Mouse (Mus musculus) intestine, embryonic 15.5 days (tissue): ENCODE measurements around the gene Zbtb41. TPM values are rescaled to one million over a fixed set of nuclear protein-coding genes. Genes with fewer than 3 reads are reported as not detected.
A peak's percentile ranks its signal among the peaks of the same experiment; 100 is the strongest.
"Not testable (repeated sequence)": the region's sequence is repeated elsewhere in the genome, so short reads cannot be mapped to it uniquely, and the experiment has no call there.

ENCODE experiments used
- ATAC-seq: fragments of 200-750 bp; cut with Nextera tagmentation; 2 replicates; pipeline ENCODE4 v1.8.0; 2017; ENCODE audit warnings: moderate TSS enrichment, moderate library complexity
- H3K27ac ChIP-seq: fragments of 300-500 bp; sonication (generic); 2 replicates; pipeline ENCODE4 v1.5.1; 2015; ENCODE audit warnings: mild to moderate bottlenecking, inconsistent platforms
- H3K27me3 ChIP-seq: fragments of 300-500 bp; sonication (generic); replicated peaks from 2 replicates; pipeline ENCODE4 v1.6.1; 2015; ENCODE audit warnings: inconsistent platforms
- H3K36me3 ChIP-seq: fragments of 300-500 bp; sonication (generic); 2 replicates; pipeline ENCODE4 v1.6.1; 2015; ENCODE audit warnings: inconsistent platforms
- H3K4me1 ChIP-seq: fragments of 300-500 bp; sonication (generic); replicated peaks from 2 replicates; pipeline ENCODE4 v1.6.1; 2015; ENCODE audit warnings: inconsistent platforms
- H3K4me2 ChIP-seq: fragments of 300-500 bp; sonication (generic); replicated peaks from 2 replicates; pipeline ENCODE4 v1.6.1; 2015; ENCODE audit warnings: mild to moderate bottlenecking, inconsistent platforms
- H3K4me3 ChIP-seq: fragments of 300-500 bp; sonication (generic); replicated peaks from 2 replicates; pipeline ENCODE4 v1.5.1; 2015; ENCODE audit warnings: inconsistent platforms
- H3K9ac ChIP-seq: fragments of 300-500 bp; sonication (generic); 2 replicates; pipeline ENCODE4 v1.6.1; 2015; ENCODE audit warnings: inconsistent platforms
- H3K9me3 ChIP-seq: fragments of 300-500 bp; sonication (generic); 2 replicates; pipeline ENCODE4 v1.6.1; 2016; ENCODE audit warnings: inconsistent platforms
- WGBS: fragments of 180-500 bp; shearing (Covaris S2); methylation state at CpG from one replicate; pipeline ENCODE4 v1.1.7; 2015; 5-methylcytosine and 5-hydroxymethylcytosine counted together
- polyA plus RNA-seq: library from polyadenylated mRNA; unstranded; fragments of >200 nt; fragmentation: Nextera tagmentation; extraction: Ambion mirVana; gene quantifications from 2 replicates; pipeline ENCODE4 v1.2.1, GENCODE M21; 2015

The Zbtb41 gene
- polyA plus RNA-seq: 6.5 and 8.6 TPM in 2 replicates

GRCm38 (mm10) chr1:139421875-139422791 is at the start of gene Zbtb41:
TSS of gene Zbtb41 (plus strand) at chr1:139422288.
- Histone ChIP-seq H3K4me3 (peak within 1 kb of the TSS; percentile 91), H3K4me2 (peak within 1 kb of the TSS; percentile 66), H3K9ac (peak within 1 kb of the TSS; percentile 92), H3K9me3 (no peaks in the 10 kb centered on the region), H3K27me3 (no peaks in the 10 kb centered on the region), H3K4me1 (peaks cover 15% of the 10 kb centered on the region), H3K27ac (peak within 1 kb of the TSS; percentile 89), H3K36me3 (no peaks in the 10 kb centered on the region; the same call in 1 of the 2 replicates)
- WGBS: under 1% methylated on average over 72 of the region's 88 CpGs
- peak; percentile 98 for ATAC-seq

GRCm38 (mm10) chr1:139375900-139376299 is 46.2 kb upstream of the Zbtb41 start:
- Histone ChIP-seq H3K9me3 (no peaks in the 10 kb centered on the region), H3K27ac (no peak overlapping the region), H3K4me2 (no peak overlapping the region), H3K4me1 (no peaks in the 10 kb centered on the region), H3K9ac (no peak overlapping the region), H3K27me3 (no peaks in the 10 kb centered on the region), H3K36me3 (no peaks in the 10 kb centered on the region), H3K4me3 (no peak overlapping the region)
- WGBS: 32% methylated on average over 6 of the region's 6 CpGs
- no peak for ATAC-seq

- WGBS: 8% methylated on average over 5 of the region's 5 CpGs
- no peaks in the 10 kb centered on the region for H3K27me3 ChIP-seq
- H3K9ac ChIP-seq: no peak within 1 kb of the TSS
- H3K4me2 ChIP-seq: 0 out of 2 replicates have a peak within 1 kb of the TSS, but pooled peaks have one; percentile 26
- H3K4me3 ChIP-seq: no peak within 1 kb of the TSS
- no peaks in the 10 kb centered on the region for H3K36me3 ChIP-seq
- ATAC-seq: peak; percentile 75
- H3K4me1 ChIP-seq: no peaks in the 10 kb centered on the region
- H3K9me3 ChIP-seq: no peaks in the 10 kb centered on the region
- H3K27ac ChIP-seq: no peak within 1 kb of the TSS
Measured at GRCm38 (mm10) chr1:139376638-139377286, 45.3 kb upstream of the Zbtb41 start, which contains the start of gene Crb1. TSS of gene Crb1 (minus strand) at chr1:139377100.

GRCm38 (mm10) chr1:139378861-139379620 is 43.0 kb upstream of the Zbtb41 start:
- no peaks in the 10 kb centered on the region for H3K27me3 ChIP-seq
- H3K4me3 ChIP-seq: no peak overlapping the region
- 27% methylated on average over 11 of the region's 11 CpGs for WGBS
- H3K9me3 ChIP-seq: no peaks in the 10 kb centered on the region
- H3K4me1 ChIP-seq: no peaks in the 10 kb centered on the region
- H3K4me2 ChIP-seq: no peak overlapping the region
- no peak for ATAC-seq
- no peak overlapping the region for H3K9ac ChIP-seq
- H3K36me3 ChIP-seq: no peaks in the 10 kb centered on the region
- no peak overlapping the region for H3K27ac ChIP-seq

GRCm38 (mm10) chr1:139379621-139379984 is 42.5 kb upstream of the Zbtb41 start:
- Histone ChIP-seq H3K9ac (no peak overlapping the region), H3K4me2 (no peak overlapping the region), H3K4me1 (no peaks in the 10 kb centered on the region), H3K27ac (no peak overlapping the region), H3K27me3 (no peaks in the 10 kb centered on the region), H3K36me3 (no peaks in the 10 kb centered on the region), H3K4me3 (no peak overlapping the region), H3K9me3 (no peaks in the 10 kb centered on the region)
- WGBS: 36% methylated on average over 4 of the region's 4 CpGs
- ATAC-seq: no peak

- Histone ChIP-seq H3K4me1 (no peaks in the 10 kb centered on the region), H3K36me3 (no peaks in the 10 kb centered on the region), H3K4me2 (no peak overlapping the region), H3K9ac (no peak overlapping the region), H3K27ac (no peak overlapping the region), H3K27me3 (no peaks in the 10 kb centered on the region), H3K4me3 (no peak overlapping the region), H3K9me3 (no peaks in the 10 kb centered on the region)
- ATAC-seq: no peak
- 41% methylated on average over 2 of the region's 2 CpGs for whole genome bisulfite sequencing
Measured at GRCm38 (mm10) chr1:139391747-139392146, 30.3 kb upstream of the Zbtb41 start.

GRCm38 (mm10) chr1:139396589-139396988 is 25.5 kb upstream of the Zbtb41 start:
- 18% methylated on average over 1 of the region's 1 CpGs for WGBS
- Histone ChIP-seq H3K4me1 (no peaks in the 10 kb centered on the region), H3K4me3 (no peak overlapping the region), H3K27me3 (no peaks in the 10 kb centered on the region), H3K27ac (no peak overlapping the region), H3K9me3 (no peaks in the 10 kb centered on the region), H3K9ac (no peak overlapping the region), H3K36me3 (no peaks in the 10 kb centered on the region), H3K4me2 (no peak overlapping the region)
- no peak for ATAC-seq

- no peak overlapping the region for H3K4me3 ChIP-seq
- ATAC-seq: no peak
- H3K9ac ChIP-seq: no peak overlapping the region
- no peaks in the 10 kb centered on the region for H3K36me3 ChIP-seq
- H3K27me3 ChIP-seq: no peaks in the 10 kb centered on the region
- no peak overlapping the region for H3K4me2 ChIP-seq
- no peaks in the 10 kb centered on the region for H3K4me1 ChIP-seq
- no peak overlapping the region for H3K27ac ChIP-seq
- H3K9me3 ChIP-seq: 0 out of 2 replicates have a peak, but pooled peaks cover 2% of the 10 kb centered on the region
Measured at GRCm38 (mm10) chr1:139405766-139406165, 16.3 kb upstream of the Zbtb41 start.

- Histone ChIP-seq H3K27ac (no peak overlapping the region), H3K27me3 (no peaks in the 10 kb centered on the region), H3K9ac (no peak overlapping the region), H3K9me3 (0 out of 2 replicates have a peak, but pooled peaks cover 2% of the 10 kb centered on the region), H3K4me2 (no peak overlapping the region), H3K36me3 (no peaks in the 10 kb centered on the region), H3K4me3 (no peak overlapping the region), H3K4me1 (no peaks in the 10 kb centered on the region)
- WGBS: 56% methylated on average over 5 of the region's 5 CpGs
- no peak for ATAC-seq
Measured at GRCm38 (mm10) chr1:139407701-139408100, 14.4 kb upstream of the Zbtb41 start.

- H3K9me3 ChIP-seq, H3K4me1 ChIP-seq, H3K9ac ChIP-seq, H3K27me3 ChIP-seq, H3K4me3 ChIP-seq, H3K27ac ChIP-seq, H3K36me3 ChIP-seq, H3K4me2 ChIP-seq, ATAC-seq: not testable (repeated sequence)
- 88% methylated on average over 2 of the region's 2 CpGs for WGBS
Measured at GRCm38 (mm10) chr1:139412365-139412764, 9.7 kb upstream of the Zbtb41 start.

- H3K4me3 ChIP-seq: no peak overlapping the region
- H3K9ac ChIP-seq: no peak overlapping the region
- H3K27me3 ChIP-seq: no peaks in the 10 kb centered on the region
- H3K9me3 ChIP-seq: 0 out of 2 replicates have a peak, but pooled peaks cover 2% of the 10 kb centered on the region
- no peaks in the 10 kb centered on the region for H3K4me1 ChIP-seq
- no peak overlapping the region for H3K27ac ChIP-seq
- H3K36me3 ChIP-seq: no peaks in the 10 kb centered on the region
- 77% methylated on average over 3 of the region's 3 CpGs for WGBS
- no peak for ATAC-seq
- H3K4me2 ChIP-seq: no peak overlapping the region
Measured at GRCm38 (mm10) chr1:139413465-139413864, 8.6 kb upstream of the Zbtb41 start.

GRCm38 (mm10) chr1:139421521-139421874 is 590 bp upstream of the Zbtb41 start:
- Histone ChIP-seq H3K27me3 (no peaks in the 10 kb centered on the region), H3K36me3 (no peaks in the 10 kb centered on the region), H3K4me1 (peaks cover 15% of the 10 kb centered on the region), H3K9ac (peak overlapping the region; percentile 92), H3K4me2 (peak overlapping the region; percentile 66), H3K9me3 (no peaks in the 10 kb centered on the region), H3K4me3 (peak overlapping the region; percentile 91), H3K27ac (no peak overlapping the region)
- WGBS: 3% methylated on average over 8 of the region's 8 CpGs
- peak; percentile 24 for ATAC-seq
